Mouse (Mus musculus) cerebellum, postnatal 10 days (tissue): ENCODE measurements around the gene Rgl3.

Experiments used
- DNase-seq, 2 experiments: peaks; one replicate each; pipeline ENCODE4 v3.0.0; 2021; ENCODE audit warnings: mixed read lengths in 2 of 2

Rgl3 gene

DNA sequence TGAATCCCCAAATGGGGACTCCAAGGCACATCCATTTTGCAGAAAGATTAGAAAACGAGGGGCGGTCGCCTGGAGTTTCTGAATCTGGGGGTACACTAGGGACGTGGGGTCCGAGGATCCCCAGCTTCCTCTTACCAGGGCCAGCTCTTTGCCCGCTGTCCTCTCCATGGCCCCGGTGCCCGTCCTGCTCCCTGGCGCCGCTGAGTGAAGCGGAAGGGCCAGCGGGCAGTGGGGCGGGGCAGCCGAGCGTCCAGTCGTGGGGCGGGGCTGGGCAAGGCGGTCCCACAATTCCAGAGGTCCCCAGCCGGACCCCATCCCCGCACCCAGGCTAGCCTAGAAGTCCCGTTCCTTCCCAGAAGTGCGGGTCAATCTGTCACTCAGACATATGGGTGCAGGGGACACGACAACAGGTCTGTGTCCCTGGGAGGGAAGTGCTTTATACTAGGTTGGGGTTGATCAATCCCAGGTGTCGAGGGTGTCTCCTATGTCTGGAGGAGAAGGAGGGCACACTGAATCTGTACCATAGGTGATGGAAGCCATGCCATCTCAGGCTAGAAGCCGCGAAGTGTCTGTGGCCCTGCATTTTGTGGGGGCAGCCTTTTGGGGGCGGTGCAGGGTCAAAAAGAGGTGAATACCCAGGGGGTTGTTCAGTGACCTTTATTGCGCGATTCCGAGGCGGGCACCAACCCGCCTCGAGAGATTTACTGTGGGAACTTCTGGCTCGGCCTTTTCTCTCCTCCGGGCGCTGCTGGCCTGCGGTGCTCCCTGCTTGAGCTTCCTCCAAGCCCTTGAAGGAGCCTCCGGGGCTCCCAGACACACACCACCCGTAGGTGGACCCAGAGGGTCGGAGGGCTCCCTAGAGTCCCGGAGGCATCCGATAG, at the start of gene Rgl3:
Gene Rgl3 (minus strand): TSS at position 217 of the 881 bp plus-strand sequence.
- peak; percentile 67 to 73 for DNase-seq

DNA sequence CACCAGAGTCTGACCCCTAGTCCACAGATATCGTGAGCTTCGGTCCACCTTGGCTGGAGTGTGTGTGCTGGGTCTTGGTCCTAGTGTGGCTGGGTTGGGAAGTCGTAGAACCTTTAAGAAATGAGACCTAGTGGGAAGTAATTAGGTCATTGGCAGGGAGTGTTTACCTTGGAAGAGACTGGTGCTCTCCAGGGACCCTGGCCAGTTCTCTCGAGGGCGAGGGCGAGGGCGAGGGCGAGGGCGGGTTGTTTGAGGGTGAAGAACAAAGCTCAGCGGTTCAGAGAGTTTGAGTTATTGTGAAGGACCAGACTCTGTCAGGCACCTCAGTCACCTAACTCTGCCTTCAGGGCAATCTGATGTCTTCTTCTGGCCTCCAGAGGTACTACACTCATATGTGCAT, 48.6 kb upstream of the Rgl3 start:
- no peak for DNase-seq

DNA sequence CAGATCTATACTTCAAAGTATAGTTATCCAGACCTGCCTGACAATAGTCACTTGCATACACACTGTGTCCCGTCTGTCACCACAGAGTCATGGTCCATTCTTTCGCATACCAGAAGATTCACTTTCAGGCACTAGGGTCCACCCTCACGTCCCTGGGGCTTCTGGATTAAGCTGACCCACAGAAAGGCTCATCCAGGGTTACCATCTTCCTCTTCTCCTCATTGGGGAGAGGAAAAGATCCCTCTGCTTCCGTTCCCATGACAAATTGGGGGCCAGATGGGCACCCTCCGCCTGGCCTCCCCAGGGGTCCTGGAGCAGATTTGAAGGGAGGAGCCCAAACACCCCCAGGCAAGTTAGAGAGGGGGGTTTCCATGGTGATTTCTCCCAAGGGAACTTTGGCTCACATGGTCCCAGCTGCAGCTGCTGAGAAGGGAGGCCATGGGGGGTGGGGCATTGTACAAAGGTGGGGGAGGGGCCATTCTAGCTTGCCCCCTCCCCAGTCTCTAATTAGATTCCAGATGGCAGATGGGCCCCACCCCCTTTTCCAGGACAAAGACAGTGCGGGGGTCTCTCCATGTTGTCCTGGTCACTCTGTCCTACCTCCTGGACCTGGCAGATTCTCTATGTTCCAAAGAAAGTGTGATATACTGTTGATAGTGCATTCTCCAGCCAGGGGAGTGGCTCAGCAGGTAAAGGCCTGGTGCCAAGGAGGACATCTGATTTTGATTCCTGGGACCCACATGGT, 46.2 kb upstream of the Rgl3 start:
- peak; percentile 69 to 80 for DNase-seq

DNA sequence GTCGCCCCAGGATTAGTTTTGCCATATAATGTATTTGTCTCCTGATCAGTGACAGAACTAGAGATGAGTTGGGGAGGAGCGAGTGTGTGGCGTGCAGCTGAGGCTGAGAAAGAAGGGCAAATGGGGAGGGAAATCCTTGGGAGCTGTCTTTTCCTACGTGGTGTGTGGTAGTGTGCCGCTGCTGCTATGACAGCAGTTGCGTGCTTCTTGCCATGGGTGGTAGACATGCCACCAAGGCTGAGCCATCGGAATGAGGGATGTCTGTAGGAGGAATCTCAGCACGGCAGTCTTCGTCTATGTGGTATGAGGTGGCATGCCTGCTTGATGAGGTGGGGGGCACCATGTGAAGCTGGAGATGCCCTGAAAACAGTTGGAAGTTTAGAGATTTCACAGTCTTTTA, 41.1 kb upstream of the Rgl3 start:
- DNase-seq = no peak

DNA sequence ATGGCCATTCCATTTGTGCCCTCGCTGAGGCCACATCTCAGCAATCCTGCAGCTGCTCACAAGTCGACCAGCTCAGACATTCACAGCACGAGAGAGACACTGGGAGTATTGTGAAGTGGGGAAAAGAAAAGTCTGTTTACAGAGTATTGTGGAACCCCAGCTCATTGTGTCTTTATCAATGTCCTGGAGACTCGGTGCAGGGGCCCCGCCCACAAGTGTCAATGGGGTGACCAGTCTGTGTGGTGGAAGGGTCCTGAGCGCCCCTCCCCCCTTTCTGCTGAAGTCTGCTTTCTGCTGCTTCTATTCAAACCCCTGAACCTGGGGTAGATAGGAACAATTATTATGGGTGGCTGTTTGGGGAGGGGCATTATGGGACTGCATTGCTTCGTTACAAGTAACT, 39.2 kb upstream of the Rgl3 start:
- peak in 1 of 2 experiments; percentile 29 for DNase-seq

DNA sequence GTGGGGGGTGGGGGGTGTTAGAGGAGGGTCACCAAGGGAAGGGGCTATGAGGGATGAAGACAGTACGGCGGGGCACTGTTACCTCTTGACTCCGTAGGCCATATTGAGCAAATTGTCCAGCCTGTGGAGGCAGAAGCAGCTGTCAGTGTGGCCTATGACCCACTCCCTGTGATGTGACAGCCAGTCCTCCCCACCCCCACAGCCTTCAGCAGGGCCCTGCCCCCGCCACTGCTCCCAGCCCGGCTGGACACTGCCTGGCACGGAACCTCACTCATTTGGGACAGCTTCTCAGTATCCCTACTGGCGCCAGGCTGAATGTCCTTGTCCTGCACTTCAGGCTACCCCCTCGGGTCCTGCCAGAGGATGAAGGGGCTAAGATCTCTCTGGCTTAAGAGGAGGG, 35.3 kb upstream of the Rgl3 start:
- DNase-seq = peak in 1 of 2 experiments; percentile 53

DNA sequence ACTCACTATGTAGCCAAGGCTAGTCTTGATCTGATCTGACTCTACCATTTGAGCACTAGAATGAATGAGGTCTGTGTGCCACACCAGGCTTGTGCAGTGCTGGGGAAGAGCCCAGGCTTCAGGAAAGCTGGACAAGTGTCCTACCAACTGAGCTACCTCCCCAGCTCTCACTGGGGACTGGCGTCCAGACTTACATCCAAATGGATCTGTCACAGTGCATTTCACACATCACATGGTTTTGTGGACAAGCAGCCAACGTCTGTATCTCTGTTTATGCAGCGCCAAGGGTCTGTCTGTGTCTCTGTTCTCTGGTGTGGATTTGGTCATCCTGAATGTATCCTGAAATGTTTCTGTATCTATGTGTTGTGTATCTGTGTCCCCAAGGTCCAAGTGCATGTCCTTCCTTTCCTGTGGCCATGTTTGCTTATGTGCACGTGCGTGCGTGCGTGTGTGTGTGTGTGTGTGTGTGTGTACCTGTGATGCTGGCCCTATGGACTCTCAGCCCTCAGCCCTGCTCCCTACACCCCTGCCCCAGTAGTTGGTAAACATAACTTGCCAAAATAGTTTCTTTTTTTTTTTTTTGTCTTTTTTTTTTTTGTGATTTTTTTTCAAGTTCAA, 28.1 kb upstream of the Rgl3 start:
- peak; percentile 81 to 88 for DNase-seq

DNA sequence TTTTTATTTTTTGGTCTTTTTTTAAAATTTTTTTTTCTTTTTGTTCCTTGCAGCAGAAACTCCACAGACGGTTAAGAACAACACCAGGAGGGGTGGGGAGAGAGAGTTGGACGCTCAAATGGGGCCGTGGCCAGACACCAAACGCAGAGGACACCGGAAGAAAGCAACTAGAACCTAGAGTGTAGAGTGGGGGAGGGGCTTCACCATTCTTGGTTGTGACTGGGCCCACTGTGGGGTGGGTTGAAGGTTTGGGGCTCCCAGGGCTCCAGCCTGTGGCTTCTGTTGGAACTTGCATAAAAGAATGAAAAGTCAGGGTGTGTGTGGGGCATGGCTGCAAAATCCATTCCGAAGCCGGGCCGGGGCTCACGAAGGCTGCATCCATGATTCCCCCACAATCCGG, 27.0 kb upstream of the Rgl3 start:
- DNase-seq = peak; percentile 53 to 55

DNA sequence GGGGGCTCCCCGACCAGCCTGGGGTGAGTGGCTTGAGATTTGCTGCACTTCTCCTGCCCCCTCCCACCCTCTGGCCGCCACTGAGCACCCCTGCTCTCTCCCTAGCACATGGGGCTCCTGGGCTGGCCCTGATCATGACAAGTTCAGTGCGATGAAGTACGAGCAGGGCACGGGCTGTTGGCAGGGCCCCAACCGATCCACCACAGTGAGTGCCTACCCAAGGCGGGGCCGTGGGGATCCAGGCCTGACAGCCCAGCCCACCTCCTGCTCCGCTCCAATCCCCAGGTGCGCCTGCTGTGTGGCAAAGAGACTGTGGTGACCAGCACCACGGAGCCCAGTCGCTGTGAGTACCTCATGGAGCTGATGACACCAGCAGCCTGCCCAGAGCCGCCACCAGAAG, 23.5 kb upstream of the Rgl3 start:
- DNase-seq = peak in 1 of 2 experiments; percentile 57

DNA sequence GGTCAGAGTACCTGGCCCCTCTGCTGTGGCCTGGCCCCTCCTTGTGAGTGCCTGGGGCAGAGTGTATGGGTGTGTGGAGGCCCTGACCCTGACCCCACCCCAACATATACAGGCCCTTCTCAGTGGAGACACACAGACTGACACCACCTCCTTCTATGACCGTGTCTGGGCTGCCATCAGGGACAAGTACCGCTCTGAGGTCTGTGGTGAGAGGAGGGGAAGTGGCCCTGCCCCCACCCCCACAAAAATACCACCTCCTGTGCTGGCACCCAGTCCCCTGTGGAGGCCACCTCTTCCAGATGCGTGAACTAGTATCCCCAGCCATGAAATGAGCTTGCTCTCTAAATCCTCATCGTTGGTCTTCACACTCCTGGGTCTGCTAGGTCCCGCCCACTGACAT, 21.8 kb upstream of the Rgl3 start:
- no peak for DNase-seq

DNA sequence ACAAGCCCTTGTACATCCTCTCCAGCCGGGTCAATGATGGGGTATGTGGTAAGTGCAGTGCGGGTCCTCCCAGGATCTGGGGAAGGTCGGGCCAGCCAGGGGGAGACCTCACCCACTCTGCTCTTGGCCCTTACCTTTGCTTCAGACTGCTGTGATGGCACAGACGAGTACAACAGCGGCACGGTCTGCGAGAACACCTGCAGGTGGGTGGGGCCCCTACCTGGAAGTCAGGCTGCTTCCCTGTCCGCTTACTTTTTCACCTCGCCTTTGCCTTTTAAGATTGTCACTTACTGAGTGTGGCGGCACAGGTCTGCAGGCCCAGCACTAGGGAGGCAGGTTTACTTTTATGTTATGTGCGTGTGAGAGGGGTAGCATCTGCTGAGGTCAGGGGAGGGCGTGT, 15.3 kb upstream of the Rgl3 start:
- no peak for DNase-seq

DNA sequence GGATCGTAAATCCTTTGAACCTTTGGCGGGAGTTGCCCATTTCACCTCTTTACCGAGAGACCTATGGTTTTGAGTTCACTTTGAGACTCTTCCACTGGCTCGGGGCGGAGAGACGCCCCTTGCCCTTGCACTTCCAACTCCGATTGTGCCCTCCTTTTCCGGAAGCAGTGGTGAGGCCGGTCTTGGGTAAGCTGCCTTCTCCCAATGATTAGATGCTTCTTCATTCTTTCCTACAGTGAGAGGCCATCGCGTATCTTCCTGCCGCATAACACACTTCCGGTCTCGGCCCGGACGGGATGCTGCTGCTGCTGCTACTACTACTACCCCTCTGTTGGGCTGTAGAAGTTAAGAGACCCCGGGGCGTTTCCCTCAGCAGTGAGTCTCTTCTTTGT, 13.9 kb upstream of the Rgl3 start:
- DNase-seq = peak in 1 of 2 experiments; percentile 56

DNA sequence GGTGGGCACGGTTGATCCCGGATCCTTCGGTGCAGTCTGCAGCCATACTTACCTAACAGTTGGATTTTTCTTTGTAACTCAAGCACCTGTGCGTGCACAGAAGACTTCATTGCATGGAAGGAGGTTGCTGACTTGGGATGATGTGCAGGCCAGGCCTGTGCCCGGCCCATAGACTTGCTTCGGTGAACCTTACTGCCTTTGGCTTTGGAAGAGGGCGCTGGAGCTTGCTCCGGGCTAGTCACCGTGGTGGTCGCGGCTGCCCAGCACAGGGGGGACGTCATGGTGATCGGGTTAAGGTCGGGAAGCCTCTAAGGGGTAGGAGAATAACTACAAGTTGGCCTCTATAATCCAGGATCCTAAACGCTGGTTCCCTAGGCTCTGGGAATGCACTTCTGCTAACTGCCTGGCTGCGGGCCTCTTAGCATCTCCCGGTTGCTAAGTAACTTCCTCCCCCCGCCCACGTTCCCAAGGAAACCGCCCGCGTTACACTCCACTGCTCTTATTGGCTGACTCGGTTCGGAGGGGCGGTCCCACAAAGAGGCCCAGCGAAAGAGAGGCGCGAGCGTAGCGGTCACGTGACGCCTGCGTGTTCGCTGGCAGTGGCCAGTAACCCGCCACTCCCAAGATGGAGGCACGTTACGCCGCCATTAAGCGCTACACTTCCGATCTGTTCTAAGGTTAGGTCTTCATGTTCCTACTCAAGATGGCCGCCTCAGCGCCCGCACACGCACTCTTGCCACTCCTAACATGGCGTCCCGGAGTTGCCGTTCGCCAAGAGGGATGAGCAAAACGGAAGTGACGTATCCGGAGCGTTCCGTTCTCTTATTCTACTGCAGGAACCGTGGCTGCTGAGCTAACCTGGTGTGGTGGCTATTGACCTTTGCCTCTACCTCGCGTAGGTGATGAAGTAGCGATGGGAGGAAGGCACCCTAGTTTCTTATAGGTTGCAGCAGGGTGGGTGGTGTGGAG, 13.2 kb upstream of the Rgl3 start, which contains the start of the genes Ccdc151 and Prkcsh:
Gene Ccdc151 (minus strand): TSS at position 441 of the 969 bp plus-strand sequence.
Gene Prkcsh (plus strand): TSS at position 613 of the 969 bp plus-strand sequence.
- DNase-seq = peak; percentile 99

DNA sequence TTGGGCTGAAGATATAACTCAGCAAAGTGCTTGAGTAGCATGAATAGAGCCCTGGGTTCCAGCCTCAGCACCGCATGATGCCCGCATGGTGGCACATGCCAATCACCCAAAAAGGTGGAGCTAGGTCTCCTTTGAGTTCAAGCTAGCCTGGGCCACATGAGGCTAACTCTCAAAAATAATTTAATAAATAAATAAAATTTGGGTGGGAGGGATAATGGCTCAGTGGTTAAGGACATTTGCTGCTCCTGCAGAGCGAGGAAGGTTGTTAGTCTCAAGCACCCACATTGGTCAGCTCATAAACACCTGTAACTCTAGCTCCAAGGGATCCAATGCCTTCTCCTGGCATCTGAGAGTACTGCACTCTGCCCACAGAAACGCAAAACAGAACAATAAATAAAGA, 12.4 kb upstream of the Rgl3 start:
- no peak for DNase-seq

DNA sequence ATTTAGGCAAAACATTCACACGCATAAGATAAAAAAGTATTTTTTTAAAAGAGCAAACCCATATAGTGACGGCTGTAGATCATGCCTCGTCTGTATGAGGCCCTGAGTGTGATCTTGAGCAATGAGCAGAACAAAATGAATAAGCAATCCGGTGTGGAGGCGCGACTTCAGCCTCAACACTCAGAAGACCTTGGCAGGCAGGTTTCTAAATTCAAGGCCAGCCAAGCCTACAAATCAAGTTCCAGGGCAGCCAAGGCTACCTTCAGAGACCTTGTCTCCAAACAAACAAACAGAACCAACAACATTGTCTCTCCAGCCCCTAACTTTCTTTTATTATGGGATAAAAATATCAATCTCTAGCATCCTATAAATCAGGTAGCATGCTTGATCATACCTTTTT, 11.1 kb upstream of the Rgl3 start:
- DNase-seq = no peak

DNA sequence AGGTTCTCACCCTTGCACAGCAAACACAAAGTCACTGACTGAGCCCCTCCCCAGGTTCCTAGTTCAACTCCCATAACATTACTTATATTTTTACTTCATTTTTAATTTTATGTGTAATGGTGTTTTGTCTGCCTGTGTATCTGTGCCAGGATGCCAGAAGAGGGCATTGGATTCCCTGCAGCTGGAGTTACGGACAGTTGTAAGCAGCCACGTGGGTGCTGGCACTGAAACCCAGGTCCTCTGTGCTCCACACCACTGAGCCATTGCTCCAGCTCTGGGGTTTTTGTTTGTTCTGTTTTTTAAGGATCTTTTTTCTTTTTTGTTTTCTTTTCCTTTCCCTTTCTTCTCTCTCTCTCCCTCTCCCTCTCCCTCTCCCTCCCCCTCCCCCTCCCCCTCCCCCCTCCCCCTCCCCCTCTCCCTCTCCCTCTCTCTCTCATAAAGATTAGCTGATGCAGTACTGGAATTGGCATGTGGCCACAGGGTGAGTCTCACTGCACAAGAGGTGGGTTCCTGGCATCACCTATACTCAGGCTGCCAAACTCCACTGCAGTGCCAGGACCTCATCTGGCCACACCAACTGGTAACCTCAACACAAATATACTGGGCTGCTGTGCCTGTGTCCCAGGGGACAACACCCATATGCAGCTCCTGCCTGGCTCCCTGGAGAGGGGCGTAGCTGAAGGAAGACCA, 7.1 kb upstream of the Rgl3 start:
- DNase-seq = peak in 1 of 2 experiments; percentile 58

DNA sequence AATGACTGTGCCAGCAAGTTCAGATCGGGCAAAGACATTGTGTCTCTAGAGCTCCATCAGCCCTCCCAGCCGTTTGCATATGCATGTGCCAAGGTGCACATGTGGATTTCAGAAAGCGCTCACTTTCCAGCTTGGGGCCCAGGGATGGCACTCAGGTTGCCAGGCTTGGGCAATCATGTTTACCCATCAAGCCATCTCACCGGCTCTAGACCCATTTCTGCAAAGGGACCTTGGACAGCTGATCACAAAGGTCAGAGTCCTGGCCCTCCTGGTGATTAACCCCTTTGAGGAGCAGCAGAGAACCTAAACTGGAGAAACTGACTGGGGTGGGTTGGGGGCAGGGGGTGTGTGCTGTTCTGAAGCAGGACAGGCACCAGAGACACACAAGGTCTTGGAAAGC, 3.0 kb upstream of the Rgl3 start:
- DNase-seq = no peak

DNA sequence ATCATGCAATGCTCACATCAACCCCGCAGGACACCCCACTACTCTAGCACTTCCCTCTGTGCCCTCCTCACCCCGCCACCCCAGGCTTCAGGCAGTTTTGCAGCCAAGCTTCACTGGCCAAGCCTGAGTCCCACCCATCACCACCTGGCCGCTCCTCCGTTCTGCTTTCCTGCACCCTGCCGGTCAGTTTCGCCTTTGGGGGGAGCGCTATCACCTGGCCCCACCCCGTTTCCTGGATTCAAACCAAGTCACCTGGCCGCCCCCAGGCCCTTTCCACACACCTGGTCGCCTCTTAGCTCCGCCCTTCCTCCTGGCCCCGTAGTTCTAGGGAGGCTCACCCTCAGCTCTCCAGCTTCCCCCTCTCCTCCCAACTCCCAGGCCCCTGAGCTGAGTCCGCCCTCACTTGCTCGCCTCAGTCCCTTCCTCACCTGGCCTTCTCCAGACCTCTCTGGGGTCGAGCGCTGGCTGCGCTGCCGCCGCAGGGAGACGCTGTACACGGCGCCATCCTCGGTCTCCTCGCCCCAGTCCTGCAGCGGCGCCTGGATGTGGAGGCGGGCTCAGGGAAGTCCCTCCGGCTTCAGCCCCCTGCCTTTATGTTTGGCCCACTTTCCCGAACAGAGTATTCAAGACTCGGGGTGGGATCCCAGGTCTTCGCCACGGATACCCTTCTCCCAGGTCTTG, 685 bp downstream of the Rgl3 start:
- peak; percentile 71 to 73 for DNase-seq

DNA sequence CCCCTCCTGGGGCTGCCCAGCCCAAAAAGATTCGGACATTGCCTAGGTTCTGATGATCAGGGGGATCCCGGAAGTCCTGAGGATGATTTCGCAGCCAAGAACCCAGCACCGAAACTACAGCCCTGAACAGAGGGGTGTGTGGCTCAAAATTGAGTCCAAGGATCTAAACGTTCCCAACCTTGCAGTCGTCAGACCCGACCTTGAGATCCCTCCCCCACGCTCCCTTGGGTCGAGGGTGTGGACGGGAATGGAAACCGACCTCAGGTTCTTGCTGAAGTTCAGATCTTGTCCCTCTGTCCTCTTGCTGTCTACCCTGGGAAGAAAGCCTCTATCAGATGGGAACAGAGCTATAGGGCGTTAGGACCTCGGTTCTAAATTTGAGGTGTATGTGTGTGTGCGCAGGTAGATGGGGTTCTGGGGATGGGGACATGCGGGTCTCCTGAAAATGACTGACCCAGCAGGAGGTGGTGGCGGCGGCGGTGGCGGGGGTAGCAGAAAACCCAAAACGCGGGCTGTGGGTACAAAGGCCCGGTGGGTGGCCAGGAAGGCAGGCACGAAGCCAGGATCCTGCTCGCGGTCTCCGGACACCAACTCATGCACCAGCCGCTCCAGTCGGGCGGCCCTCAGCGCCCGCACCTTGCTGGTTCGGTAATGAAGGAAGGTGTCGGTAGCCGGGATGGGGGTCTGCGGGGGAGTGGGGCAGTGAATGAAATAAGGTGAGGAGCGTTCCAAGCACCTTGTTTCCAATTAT, 1.5 kb downstream of the Rgl3 start:
- peak; percentile 78 to 79 for DNase-seq

DNA sequence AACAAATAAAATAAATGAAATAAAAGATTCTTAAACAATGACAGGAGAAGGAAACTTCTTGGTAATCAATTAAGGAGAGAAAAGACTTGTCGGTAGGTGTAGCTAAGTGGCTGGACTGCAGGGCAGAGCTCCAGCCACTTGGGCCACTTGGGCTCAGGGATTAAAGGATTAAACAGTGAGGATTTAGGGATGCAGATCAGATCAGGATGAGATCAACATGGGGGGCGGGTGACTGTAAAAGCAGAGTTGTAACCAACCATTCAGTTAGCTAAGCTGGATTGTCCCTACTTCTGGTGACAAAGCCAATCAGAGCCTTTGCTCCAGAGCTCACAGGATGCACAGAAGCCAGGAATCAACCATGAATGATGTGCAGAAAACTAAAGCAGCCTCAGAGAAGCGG, 5.3 kb downstream of the Rgl3 start:
- DNase-seq = no peak
